Mouse (Mus musculus) liver, embryonic 16.5 days (tissue): Measurements from ENCODE around the gene Yod1. TPM values are rescaled to one million over a fixed set of nuclear protein-coding genes. Genes with fewer than 3 reads are reported as not detected.
A peak's percentile ranks its signal among the peaks of the same experiment; 100 is the strongest.

Experiments used
- ATAC-seq: fragments of 200-750 bp; cut with Nextera tagmentation; 2 replicates; pipeline ENCODE4 v1.8.0; 2017; ENCODE audit warnings: low read depth, mild to moderate bottlenecking, moderate number of reproducible peaks, moderate library complexity
- H3K27ac ChIP-seq: fragments of 300-500 bp; sonication (generic); 2 replicates; pipeline ENCODE4 v1.5.1; 2014; ENCODE audit warnings: mild to moderate bottlenecking, low read length
- H3K27me3 ChIP-seq: fragments of 300-500 bp; sonication (generic); 2 replicates; pipeline ENCODE4 v1.6.1; 2014; ENCODE audit warnings: low read depth, low read length, mixed read lengths; ENCODE audit not compliant: control insufficient read depth, insufficient read depth
- H3K36me3 ChIP-seq: fragments of 300-500 bp; sonication (generic); 2 replicates; pipeline ENCODE4 v1.6.1; 2014; ENCODE audit warnings: mild to moderate bottlenecking; ENCODE audit not compliant: control insufficient read depth, insufficient read depth
- H3K4me1 ChIP-seq: fragments of 300-500 bp; sonication (generic); 2 replicates; pipeline ENCODE4 v1.6.1; 2014; ENCODE audit warnings: low read depth, low read length, mixed read lengths; ENCODE audit not compliant: control insufficient read depth
- H3K4me2 ChIP-seq: fragments of 300-500 bp; sonication (generic); 2 replicates; pipeline ENCODE4 v1.6.1; 2014; ENCODE audit warnings: low read depth, low read length, mixed read lengths
- H3K4me3 ChIP-seq: fragments of 300-500 bp; sonication (generic); 2 replicates; pipeline ENCODE4 v1.5.1; 2014; ENCODE audit warnings: low read depth, mild to moderate bottlenecking, low read length
- H3K9ac ChIP-seq: fragments of 300-500 bp; sonication (generic); 2 replicates; pipeline ENCODE4 v1.6.1; 2014; ENCODE audit warnings: low read depth, low read length
- H3K9me3 ChIP-seq: fragments of 300-500 bp; sonication (generic); replicated peaks from 2 replicates; pipeline ENCODE4 v1.6.1; 2016; ENCODE audit warnings: low read length; ENCODE audit not compliant: control insufficient read depth
- WGBS: fragments of 180-500 bp; shearing (Covaris S2); extraction: QIAGEN DNeasy Blood & Tissue Kit; methylation state at CpG from one replicate; pipeline ENCODE4 v1.1.7; 2014; ENCODE audit not compliant: insufficient replicate concordance; 5-methylcytosine and 5-hydroxymethylcytosine counted together
- polyA plus RNA-seq: library from polyadenylated mRNA; unstranded; fragments of >200 nt; fragmentation: Nextera tagmentation; extraction: Ambion mirVana; gene quantifications from 2 replicates; pipeline ENCODE4 v1.2.1, GENCODE M21; 2015

Yod1 gene
- 40.7 and 43.1 TPM in 2 replicates for polyA plus RNA-seq

- peak; percentile 67 for ATAC-seq
- Histone ChIP-seq H3K36me3 (peaks cover 13% of the 10 kb centered on the region), H3K4me3 (peak within 1 kb of the TSS; percentile 99), H3K4me1 (peaks cover 15% of the 10 kb centered on the region), H3K27ac (peak within 1 kb of the TSS; percentile 90), H3K4me2 (peak within 1 kb of the TSS; percentile 89), H3K27me3 (no peaks in the 10 kb centered on the region), H3K9me3 (no peaks in the 10 kb centered on the region), H3K9ac (peak within 1 kb of the TSS; percentile 94)
- WGBS = 0% methylated on average over 53 of the region's 54 CpGs
Measured at GRCm38 (mm10) chr1:130717291-130717871, at the start of gene Yod1. Yod1 (plus strand) TSS chr1:130717327.

DNA sequence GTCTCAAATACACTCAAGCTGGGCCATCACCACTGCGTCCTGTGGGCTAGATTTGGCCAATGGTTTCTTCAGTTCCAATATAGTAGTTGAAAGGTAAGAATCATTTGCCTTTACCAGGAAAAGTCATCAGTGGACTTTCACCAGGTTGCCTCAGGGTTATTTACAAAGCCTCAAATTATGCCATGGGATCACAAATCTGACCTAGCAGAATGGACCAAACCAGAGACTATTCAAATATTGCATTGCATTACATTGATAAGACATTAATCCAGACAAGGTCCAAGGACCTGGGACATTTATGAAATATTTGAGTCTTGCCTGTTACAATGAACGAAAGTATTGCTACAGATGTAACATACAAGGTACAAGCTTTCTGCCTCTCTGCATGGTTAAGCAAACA lies 38.6 kb upstream of the Yod1 start:
- no peaks in the 10 kb centered on the region for H3K9me3 ChIP-seq
- H3K4me3 ChIP-seq = no peak overlapping the region
- H3K4me1 ChIP-seq = no peaks in the 10 kb centered on the region
- H3K27me3 ChIP-seq = no peaks in the 10 kb centered on the region
- ATAC-seq = no peak
- no peak overlapping the region for H3K4me2 ChIP-seq
- no peaks in the 10 kb centered on the region for H3K36me3 ChIP-seq
- H3K27ac ChIP-seq = no peak overlapping the region
- H3K9ac ChIP-seq = no peak overlapping the region
- 60% methylated on average over 2 of the region's 2 CpGs for WGBS

DNA sequence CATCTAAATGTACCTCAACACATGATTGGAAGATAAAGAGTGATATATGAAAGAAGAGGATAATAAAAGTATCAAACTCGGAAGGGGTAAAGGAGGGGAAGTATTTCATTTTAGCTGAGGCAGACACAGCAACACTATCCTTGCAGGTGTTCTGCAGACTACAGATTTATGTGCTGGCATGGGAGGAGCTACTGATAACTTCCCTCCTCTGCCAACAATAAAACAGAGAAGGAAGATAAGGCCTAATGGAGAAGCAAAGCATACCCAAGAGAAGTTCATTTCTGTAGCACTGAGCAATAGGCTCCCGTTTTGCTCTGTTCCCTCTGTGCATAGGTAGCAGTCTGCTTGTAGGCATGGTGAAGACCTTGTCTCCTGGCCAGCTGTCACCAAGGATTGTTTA lies 36.1 kb upstream of the Yod1 start:
- Histone ChIP-seq H3K4me2 (no peak overlapping the region), H3K4me3 (no peak overlapping the region), H3K36me3 (no peaks in the 10 kb centered on the region), H3K9me3 (no peaks in the 10 kb centered on the region), H3K27me3 (no peaks in the 10 kb centered on the region), H3K4me1 (no peaks in the 10 kb centered on the region), H3K27ac (no peak overlapping the region), H3K9ac (no peak overlapping the region)
- WGBS = 35% methylated on average over 2 of the region's 2 CpGs
- no peak for ATAC-seq

DNA sequence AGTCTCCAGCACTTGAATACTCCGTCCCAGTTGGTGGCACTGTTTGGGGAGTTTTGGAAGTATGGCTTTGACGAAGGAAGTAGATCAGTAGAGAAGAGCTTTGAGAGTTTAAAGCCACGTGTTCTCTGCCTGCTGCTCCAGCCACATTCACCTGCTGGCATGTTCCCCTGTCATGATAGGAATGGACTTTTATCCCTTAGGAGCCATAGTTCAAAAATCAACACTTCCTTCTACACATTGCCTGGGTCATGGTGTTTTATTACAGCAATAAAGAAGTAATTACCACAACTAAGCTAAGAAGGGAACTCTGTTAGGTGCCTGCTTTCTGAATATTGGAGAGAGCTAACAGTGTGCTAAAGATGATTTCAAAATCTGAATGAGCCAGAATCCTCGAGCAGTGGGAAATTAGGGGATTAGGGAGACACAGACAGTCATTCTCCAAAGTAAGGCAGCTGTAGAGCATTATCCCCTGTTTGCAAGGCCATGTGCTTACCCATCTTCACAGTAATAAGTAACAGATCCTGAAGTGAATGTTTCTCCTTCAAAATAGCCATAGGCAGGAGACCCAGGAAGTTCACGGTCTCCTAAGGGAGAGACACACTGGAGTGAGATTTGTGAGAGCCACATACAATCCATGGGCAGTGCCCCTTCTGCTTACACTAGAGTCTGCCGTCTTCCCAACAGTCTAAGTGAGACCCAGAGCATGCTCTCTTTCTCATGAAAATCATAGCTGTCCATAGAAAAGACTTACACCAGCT lies 35.3 kb upstream of the Yod1 start:
- no peak for ATAC-seq
- no peaks in the 10 kb centered on the region for H3K4me1 ChIP-seq
- H3K4me2 ChIP-seq = no peak overlapping the region
- no peak overlapping the region for H3K4me3 ChIP-seq
- H3K27me3 ChIP-seq = no peaks in the 10 kb centered on the region
- H3K27ac ChIP-seq = no peak overlapping the region
- 58% methylated on average over 6 of the region's 6 CpGs for WGBS
- no peaks in the 10 kb centered on the region for H3K9me3 ChIP-seq
- H3K36me3 ChIP-seq = no peaks in the 10 kb centered on the region
- no peak overlapping the region for H3K9ac ChIP-seq

GRCm38 (mm10) chr1:130683905-130684304 lies 33.2 kb upstream of the Yod1 start:
- WGBS = 7% methylated on average over 1 of the region's 1 CpGs
- Histone ChIP-seq H3K4me1 (no peaks in the 10 kb centered on the region), H3K9me3 (no peaks in the 10 kb centered on the region), H3K4me2 (no peak overlapping the region), H3K27me3 (no peaks in the 10 kb centered on the region), H3K27ac (no peak overlapping the region), H3K9ac (no peak overlapping the region), H3K36me3 (no peaks in the 10 kb centered on the region), H3K4me3 (no peak overlapping the region)
- no peak for ATAC-seq

GRCm38 (mm10) chr1:130698601-130699000 lies 18.5 kb upstream of the Yod1 start:
- no peaks in the 10 kb centered on the region for H3K27me3 ChIP-seq

GRCm38 (mm10) chr1:130699937-130700633 lies 17.0 kb upstream of the Yod1 start:
- 85% methylated on average over 10 of the region's 10 CpGs for WGBS

More at GRCm38 (mm10) chr1:130698601-130699000, 18.5 kb upstream of the Yod1 start:
- no peak for ATAC-seq
- 82% methylated on average over 5 of the region's 5 CpGs for whole genome bisulfite sequencing
- Histone ChIP-seq H3K4me2 (no peak overlapping the region), H3K4me1 (no peaks in the 10 kb centered on the region; the same call in 1 of the 2 replicates), H3K36me3 (peaks cover 46% of the 10 kb centered on the region), H3K9ac (no peak overlapping the region), H3K9me3 (no peaks in the 10 kb centered on the region), H3K27ac (no peak overlapping the region), H3K4me3 (no peak overlapping the region)

DNA sequence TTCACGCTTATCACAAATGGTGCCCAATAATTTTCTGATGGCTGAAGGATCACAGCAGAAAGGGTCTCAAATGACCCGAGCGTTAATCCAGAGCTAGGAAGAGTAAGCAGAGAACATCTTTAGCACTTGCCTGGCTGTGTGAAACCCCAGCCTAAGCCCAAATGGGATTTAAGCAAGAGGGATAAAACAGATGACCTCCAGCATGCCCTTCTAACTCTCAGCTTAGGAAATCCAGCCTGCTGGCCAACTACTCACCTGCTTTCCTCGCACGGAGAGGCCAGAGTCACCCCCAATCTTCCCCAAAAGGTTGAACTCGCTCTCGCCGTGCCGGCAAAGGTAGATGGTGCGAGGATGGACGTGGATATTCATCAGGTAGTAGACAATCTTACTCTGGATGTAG lies 15.2 kb upstream of the Yod1 start:
- Histone ChIP-seq H3K4me3 (no peak overlapping the region), H3K27me3 (no peaks in the 10 kb centered on the region), H3K9me3 (no peaks in the 10 kb centered on the region), H3K4me1 (no peaks in the 10 kb centered on the region), H3K9ac (no peak overlapping the region), H3K36me3 (peaks cover 58% of the 10 kb centered on the region), H3K27ac (no peak overlapping the region), H3K4me2 (no peak overlapping the region)
- 91% methylated on average over 11 of the region's 11 CpGs for WGBS
- no peak for ATAC-seq

More at GRCm38 (mm10) chr1:130699937-130700633, 17.0 kb upstream of the Yod1 start:
- no peaks in the 10 kb centered on the region; the same call in 1 of the 2 replicates for H3K4me1 ChIP-seq
- no peak overlapping the region for H3K4me3 ChIP-seq
- H3K27me3 ChIP-seq = no peaks in the 10 kb centered on the region
- peaks cover 51% of the 10 kb centered on the region for H3K36me3 ChIP-seq
- H3K4me2 ChIP-seq = no peak overlapping the region
- ATAC-seq = no peak
- H3K9ac ChIP-seq = no peak overlapping the region
- no peak overlapping the region for H3K27ac ChIP-seq
- H3K9me3 ChIP-seq = no peaks in the 10 kb centered on the region

DNA sequence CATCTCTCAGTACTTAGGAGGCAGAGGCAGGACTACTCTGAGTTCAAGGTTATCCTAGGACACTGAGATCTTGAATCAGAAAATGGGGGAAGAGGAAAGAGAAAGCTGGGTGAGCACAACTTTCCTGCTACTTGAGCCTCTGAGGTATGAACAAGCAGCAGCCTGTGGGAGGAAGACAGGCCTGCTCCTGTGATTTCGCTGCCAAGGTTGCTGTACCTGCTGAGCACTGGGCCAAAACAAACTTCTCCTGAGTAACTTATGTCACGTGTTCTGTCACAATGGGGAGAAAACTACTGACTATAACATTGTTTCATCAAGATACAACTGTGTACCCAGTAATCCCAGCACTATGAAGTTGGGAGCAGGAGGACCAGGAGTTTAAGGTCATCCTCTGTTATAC lies 13.5 kb upstream of the Yod1 start:
- H3K4me2 ChIP-seq = no peak overlapping the region
- peaks cover 45% of the 10 kb centered on the region for H3K36me3 ChIP-seq
- no peaks in the 10 kb centered on the region for H3K9me3 ChIP-seq
- no peak overlapping the region for H3K27ac ChIP-seq
- no peak overlapping the region for H3K9ac ChIP-seq
- H3K4me1 ChIP-seq = no peaks in the 10 kb centered on the region
- no peak for ATAC-seq
- H3K27me3 ChIP-seq = no peaks in the 10 kb centered on the region
- no peak overlapping the region for H3K4me3 ChIP-seq
- 78% methylated on average over 2 of the region's 2 CpGs for WGBS
